Mouse (Mus musculus) lung, adult 2 months (tissue): Measurements from ENCODE around the gene Ak3. TPM values are rescaled to one million over a fixed set of nuclear protein-coding genes. Genes with fewer than 3 reads are reported as not detected.
"Not testable (repeated sequence)": the region's sequence is repeated elsewhere in the genome, so short reads cannot be mapped to it uniquely, and the experiment has no call there.

Source experiments
- DNase-seq: peaks from one replicate; pipeline ENCODE4 v3.0.0; 2022
- H3K4me1 ChIP-seq: fragments of 200-500 bp; 2 replicates; pipeline ENCODE4 v1.6.1; 2011; ENCODE audit warnings: low read length; ENCODE audit not compliant: control insufficient read depth, insufficient read depth
- H3K4me3 ChIP-seq: fragments of 200-500 bp; replicated peaks from 2 replicates; pipeline ENCODE3; 2011; ENCODE audit warnings: low read depth, mild to moderate bottlenecking, control low read depth, low read length; ENCODE audit errors: extremely low read depth
- CTCF ChIP-seq: fragments of 200-500 bp; IDR thresholded peaks from 2 replicates; pipeline ENCODE4 v1.5.1; 2011; ENCODE audit warnings: mild to moderate bottlenecking, low read length, control low read depth; ENCODE audit not compliant: insufficient read depth
- POLR2A ChIP-seq: fragments of 200-500 bp; IDR thresholded peaks from 2 replicates; pipeline ENCODE4 v1.6.1; 2011; ENCODE audit warnings: low read depth, mild to moderate bottlenecking, control low read depth, low read length, borderline replicate concordance; ENCODE audit errors: extremely low read depth
- WGBS: fragments of 180-500 bp; shearing (Covaris S2); methylation state at CpG from one replicate; pipeline ENCODE4 v1.1.7; 2018; 5-methylcytosine and 5-hydroxymethylcytosine counted together
- polyA plus RNA-seq: library from polyadenylated mRNA; depleted of rRNA; stranded (reverse); fragments of >200 nt; gene quantifications from 2 replicates; pipeline ENCODE4 v1.2.3, GENCODE M21; 2012

Gene Ak3
- polyA plus RNA-seq, 1 experiment, result 73.6 TPM

DNA sequence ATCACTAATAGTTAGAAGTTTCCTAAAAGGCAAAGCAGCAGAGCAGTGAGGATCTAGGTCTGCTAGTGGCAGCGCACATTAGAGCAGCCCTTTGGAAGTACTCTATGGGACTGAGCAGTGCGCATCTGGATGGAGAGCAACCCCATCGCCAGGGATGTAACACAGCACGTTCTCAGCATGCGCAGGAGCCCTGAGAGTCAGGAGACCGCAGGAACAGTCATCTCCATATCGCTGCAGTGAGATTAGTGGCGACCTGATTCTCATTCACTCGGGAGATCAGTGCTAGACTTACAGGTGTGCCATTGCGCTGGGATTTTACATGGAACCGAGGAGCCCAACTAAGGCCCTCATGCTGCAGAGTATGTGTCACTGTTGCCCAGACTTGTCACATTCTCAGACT, 38.7 kb downstream of the Ak3 start:
- TF ChIP-seq CTCF, result no peak
- Histone ChIP-seq H3K4me1 (no peaks in the 10 kb centered on the region), H3K4me3 (no peak overlapping the region)
- DNase-seq, result no peak
- 93% methylated on average over 11 of the region's 11 CpGs for WGBS

DNA sequence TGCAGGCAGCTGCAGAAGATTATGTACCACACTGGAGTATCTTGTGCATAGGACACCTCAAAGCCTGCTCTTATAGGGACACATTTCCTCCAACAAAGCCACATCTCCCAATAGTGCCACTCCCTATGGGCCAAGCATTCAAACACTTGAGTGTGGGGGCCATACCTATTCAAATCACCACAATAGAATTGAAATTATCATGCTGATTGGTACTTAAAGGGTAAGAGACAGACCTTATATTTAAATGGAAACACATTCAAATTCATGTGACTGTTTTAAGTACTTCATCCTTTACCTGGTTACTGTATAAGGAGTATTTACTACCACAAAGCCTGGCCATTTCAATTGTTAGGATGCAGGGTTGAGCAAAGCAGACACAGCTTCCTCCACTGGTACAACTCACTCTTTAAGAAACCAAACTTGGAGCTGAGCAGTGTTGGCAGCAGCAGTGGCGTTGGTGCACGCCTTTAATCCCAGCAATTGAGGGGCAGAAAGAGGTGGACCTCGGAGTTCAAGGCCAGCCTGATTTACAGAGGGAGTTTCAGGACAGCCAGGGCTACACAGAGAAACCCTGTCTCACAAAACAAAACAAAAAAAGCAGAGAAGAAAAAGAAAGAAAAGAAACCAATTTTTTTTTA, 39.6 kb downstream of the Ak3 start:
- WGBS, result 87% methylated on average over 3 of the region's 3 CpGs
- no peak for DNase-seq
- no peak for TF ChIP-seq CTCF
- TF ChIP-seq POLR2A, result no peak
- Histone ChIP-seq H3K4me3 (no peak overlapping the region), H3K4me1 (no peaks in the 10 kb centered on the region)

DNA sequence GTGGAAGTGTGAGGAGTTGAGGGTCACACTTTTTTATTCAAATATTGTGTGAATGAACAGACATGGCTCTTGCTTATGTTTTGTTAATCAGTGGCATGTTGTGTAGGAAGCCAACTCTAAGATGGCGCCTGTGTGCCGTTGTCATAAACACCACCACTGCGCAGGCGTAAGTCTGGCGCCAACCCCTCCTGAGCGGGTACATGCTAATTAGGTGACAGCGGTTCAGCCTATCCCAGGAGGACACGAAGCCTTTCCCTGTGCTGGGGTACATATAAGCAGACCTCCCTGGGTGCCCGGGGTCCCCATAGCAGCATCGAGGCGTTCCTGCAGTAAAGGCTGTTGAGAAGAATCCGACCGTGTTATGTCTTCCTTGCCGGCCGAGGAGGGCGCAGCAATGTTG, 47.4 kb downstream of the Ak3 start:
- not testable (repeated sequence) for H3K4me1 ChIP-seq, H3K4me3 ChIP-seq, DNase-seq
- 97% methylated on average over 16 of the region's 16 CpGs for WGBS

DNA sequence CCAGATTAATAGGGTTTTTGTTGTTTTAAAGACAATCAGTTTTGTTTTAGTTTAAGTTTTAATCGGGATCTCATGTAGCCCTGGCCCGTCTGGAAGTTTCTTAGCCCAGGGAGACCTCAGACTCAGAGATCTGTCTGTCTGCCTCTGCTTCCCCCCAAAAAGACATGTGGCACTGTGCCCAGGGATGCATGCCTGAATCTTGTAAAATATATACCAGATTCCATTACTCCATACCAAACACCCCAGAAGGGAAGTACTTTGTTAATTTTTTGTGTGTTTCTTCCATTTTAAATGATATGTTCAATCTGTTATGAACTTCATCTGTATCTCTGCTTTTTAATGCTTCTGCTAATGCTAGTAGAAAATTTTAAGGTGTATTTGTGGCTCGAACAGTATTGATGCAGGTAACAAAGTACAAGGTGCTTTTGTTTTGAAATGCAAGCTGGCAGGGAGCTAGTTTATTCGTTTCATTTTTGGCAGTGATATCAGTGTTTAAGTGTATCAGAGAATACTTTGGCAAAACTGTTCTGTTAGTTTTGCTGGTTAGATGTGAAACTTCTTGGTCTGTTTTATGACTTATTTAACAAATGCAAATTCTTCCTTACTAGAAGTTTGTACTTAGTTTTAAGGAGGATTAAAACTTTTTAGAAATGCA, 49.7 kb downstream of the Ak3 start:
- H3K4me3 ChIP-seq, result no peak overlapping the region
- 67% methylated on average over 4 of the region's 4 CpGs for WGBS
- peaks cover 2% of the 10 kb centered on the region; the same call in 1 of the 2 replicates for H3K4me1 ChIP-seq
- TF ChIP-seq POLR2A (no peak), CTCF (no peak)
- no peak for DNase-seq

GRCm38 (mm10) chr19:28995366-28995765, 52.4 kb downstream of the Ak3 start:
- TF ChIP-seq POLR2A (no peak), CTCF (no peak)
- Histone ChIP-seq H3K4me3 (no peak overlapping the region), H3K4me1 (peaks cover 2% of the 10 kb centered on the region; the same call in 1 of the 2 replicates)
- 69% methylated on average over 5 of the region's 5 CpGs for WGBS
- DNase-seq, result no peak

DNA sequence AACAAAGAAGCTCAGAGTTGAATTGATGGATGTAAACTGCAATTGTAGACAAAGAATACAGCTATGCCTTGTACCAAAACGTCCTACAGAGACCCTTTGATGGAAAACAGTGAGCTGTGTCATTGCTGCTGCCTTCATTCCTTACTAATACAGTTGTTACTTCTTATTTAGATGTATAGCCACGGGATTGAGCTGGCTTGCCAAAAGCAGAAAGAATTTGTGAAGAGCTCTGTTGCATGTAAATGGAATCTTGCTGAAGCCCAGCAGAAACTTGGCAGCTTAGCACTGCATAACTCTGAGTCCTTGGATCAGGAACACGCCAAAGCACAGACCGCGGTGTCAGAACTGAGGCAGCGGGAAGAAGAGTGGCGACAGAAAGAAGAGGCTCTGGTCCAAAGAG, 52.9 kb downstream of the Ak3 start:
- Histone ChIP-seq H3K4me1 (peaks cover 2% of the 10 kb centered on the region; the same call in 1 of the 2 replicates), H3K4me3 (no peak overlapping the region)
- TF ChIP-seq POLR2A, result no peak
- TF ChIP-seq CTCF, result no peak
- no peak for DNase-seq
- WGBS, result 69% methylated on average over 7 of the region's 7 CpGs

- WGBS, result 64% methylated on average over 5 of the region's 5 CpGs
- H3K4me1 ChIP-seq, result peaks cover 10% of the 10 kb centered on the region
- no peak for TF ChIP-seq CTCF
- no peak for TF ChIP-seq POLR2A
- no peak overlapping the region for H3K4me3 ChIP-seq
- DNase-seq, result no peak
Measured at GRCm38 (mm10) chr19:28991391-28991790, 56.4 kb downstream of the Ak3 start.

GRCm38 (mm10) chr19:28990590-28991221, 57.1 kb downstream of the Ak3 start:
- under 1% methylated on average over 41 of the region's 41 CpGs for WGBS
- H3K4me1 ChIP-seq, result peaks cover 10% of the 10 kb centered on the region
- TF ChIP-seq CTCF (no peak), POLR2A (no peak; the same call in 1 of the 2 replicates)
- peak overlapping the region; percentile 45 for H3K4me3 ChIP-seq
- DNase-seq, result no peak

DNA sequence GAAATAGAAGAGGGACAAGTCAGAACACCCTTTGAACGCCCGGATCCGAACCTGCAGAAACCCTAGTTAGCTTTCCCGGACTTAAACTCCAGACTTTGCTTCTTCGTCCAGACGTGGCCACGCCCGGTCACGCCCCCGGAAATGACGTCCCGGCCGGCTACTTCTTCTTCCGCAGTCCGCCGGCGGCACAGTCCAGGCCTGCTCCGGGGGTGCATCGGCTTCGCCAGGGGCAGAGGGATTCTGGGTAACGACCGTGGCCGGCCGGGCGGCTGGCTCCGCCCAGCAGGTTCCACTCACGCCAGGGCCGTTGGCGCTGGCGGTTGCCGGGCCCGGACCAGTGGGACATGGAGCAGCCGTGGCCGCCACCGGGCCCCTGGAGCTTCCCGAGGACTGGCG, 57.6 kb downstream of the Ak3 start, which contains the start of gene Cdc37l1:
Cdc37l1 (plus strand) TSS at position 159 of the 396 bp plus-strand sequence.
- Histone ChIP-seq H3K4me1 (peaks cover 10% of the 10 kb centered on the region), H3K4me3 (peak within 1 kb of the TSS; percentile 45)
- peak; percentile 78; the same call in 1 of the 2 replicates for TF ChIP-seq POLR2A
- no peak for TF ChIP-seq CTCF
- DNase-seq, result peak; percentile 99
- under 1% methylated on average over 37 of the region's 37 CpGs for WGBS

- no peak for DNase-seq
- Histone ChIP-seq H3K4me1 (peaks cover 7% of the 10 kb centered on the region), H3K4me3 (peak overlapping the region; percentile 45)
- no peak for TF ChIP-seq CTCF
- no peak for TF ChIP-seq POLR2A
- 49% methylated on average over 8 of the region's 8 CpGs for WGBS
Measured at GRCm38 (mm10) chr19:28989515-28989914, 58.2 kb downstream of the Ak3 start.
